Mouse (Mus musculus): Measurements from ENCODE around the gene Hist1h3i.

- no peak for TF ChIP-seq CTCF (IDR thresholded peaks at IDR 0.05)
- TF ChIP-seq EP300 (IDR thresholded peaks at IDR 0.05), result peak; percentile 56
Measured at GRCm38 (mm10) chr13:21778814-21779766, 4.1 kb downstream of the Hist1h3i start.
